10 mouse cellular contexts compared by ENCODE assay signal in genomic region chr10:75828500-75828931, GRCm38 (mm10). TPM values are rescaled to one million over a fixed set of nuclear protein-coding genes. Genes with fewer than 3 reads are reported as not detected.
A peak's percentile ranks its signal among the peaks of the same experiment; 100 is the strongest.
DNase-seq lines count a peak whose midpoint lies in the region; ATAC-seq lines count a peak whose summit lies in the region.
"Had no signal": no experiment of that assay in that cellular context is flagged by ENCODE, and none has a peak within 500 bp of the region (broad histone marks: within the 10 kb centered on the region; RNA-seq: fewer than 3 reads in every experiment).

No protein-coding gene starts in this region.

- no peaks in the 10 kb centered on the region for H3K36me3 ChIP-seq in forebrain, embryonic 16.5 days (ENCODE audit: control insufficient read depth, insufficient read depth)
- H3K36me3 ChIP-seq in forebrain, embryonic 13.5 days (ENCODE audit: poor library complexity, severe bottlenecking) = no peaks in the 10 kb centered on the region
- H3K36me3 ChIP-seq: embryonic facial prominence, embryonic 13.5 days had no signal

- peak; percentile 74 to 79 for DNase-seq in right cerebral cortex, postnatal 10 days (ENCODE audit: low spot score in 2 of 2)
- DNase-seq in right cerebral cortex, postnatal 25 days = no peak
- DNase-seq in gastrocnemius, postnatal 36 days = peak; percentile 84
- DNase-seq in layer of hippocampus, postnatal 10 days (ENCODE audit: low spot score in 2 of 2) = peak; percentile 46 to 64
- no peak for DNase-seq in retina, embryonic 14.5 days (ENCODE audit: low spot score)
- DNase-seq in urinary bladder, postnatal 10 days (ENCODE audit: low spot score) = no peak

- H3K4me3 ChIP-seq in forebrain, embryonic 16.5 days (replicated peaks; ENCODE audit: low read length) = no peak overlapping the region
- no peak overlapping the region for H3K4me3 ChIP-seq in forebrain, embryonic 13.5 days
- H3K4me3 ChIP-seq: embryonic facial prominence, embryonic 13.5 days had no signal

- H3K9ac ChIP-seq in forebrain, embryonic 16.5 days (replicated peaks; ENCODE audit: low read depth, low read length) = no peak overlapping the region
- no peak overlapping the region for H3K9ac ChIP-seq in forebrain, embryonic 13.5 days
- H3K9ac ChIP-seq: embryonic facial prominence, embryonic 13.5 days had no signal

- H3K27me3 ChIP-seq in forebrain, embryonic 16.5 days (replicated peaks; ENCODE audit: control insufficient read depth, insufficient read depth, low read length) = no peaks in the 10 kb centered on the region
- H3K27me3 ChIP-seq in forebrain, embryonic 13.5 days = peaks cover 14% of the 10 kb centered on the region

- peak; percentile 83 for ATAC-seq in forebrain, embryonic 16.5 days
- no peak; the same call in 1 of the 2 replicates for ATAC-seq in forebrain, embryonic 13.5 days

- intact Hi-C loops in gastrocnemius, postnatal 36 days (cut with DNase I) = no loop called here

- no peak overlapping the region for H3K27ac ChIP-seq in forebrain, embryonic 16.5 days (ENCODE audit: low read length)
- no peak overlapping the region for H3K27ac ChIP-seq in forebrain, embryonic 13.5 days
- H3K27ac ChIP-seq: embryonic facial prominence, embryonic 13.5 days had no signal

- no peak overlapping the region for H3K4me2 ChIP-seq in forebrain, embryonic 16.5 days (ENCODE audit: low read length)
- no peak overlapping the region for H3K4me2 ChIP-seq in forebrain, embryonic 13.5 days
- H3K4me2 ChIP-seq: embryonic facial prominence, embryonic 13.5 days had no signal

- H3K9me3 ChIP-seq in forebrain, embryonic 16.5 days (ENCODE audit: control insufficient read depth, low read length) = no peaks in the 10 kb centered on the region
- no peaks in the 10 kb centered on the region for H3K9me3 ChIP-seq in forebrain, embryonic 13.5 days (replicated peaks)
- H3K9me3 ChIP-seq: embryonic facial prominence, embryonic 13.5 days had no signal

- H3K4me1 ChIP-seq in forebrain, embryonic 16.5 days (replicated peaks; ENCODE audit: control insufficient read depth, insufficient read depth, low read length) = peaks cover 9% of the 10 kb centered on the region
- 0 out of 2 replicates have a peak, but pooled peaks cover 6% of the 10 kb centered on the region for H3K4me1 ChIP-seq in forebrain, embryonic 13.5 days

RNA-seq across cellular contexts. Expression of gene Gstt4, which starts 6.2 kb away (rescaled TPM):
- polyA plus RNA-seq in forebrain, embryonic 16.5 days (2015; fragmentation: Nextera tagmentation; extraction: Ambion mirVana) = not detected in 2 replicates
- not detected in 2 replicates for polyA plus RNA-seq in forebrain, embryonic 13.5 days (2015; fragmentation: Nextera tagmentation; extraction: Ambion mirVana)
- total RNA-seq in gastrocnemius, postnatal 36 days (2021) = not detected
- not detected for total RNA-seq in layer of hippocampus, postnatal 10 days (2021)
- polyA plus RNA-seq: embryonic facial prominence, embryonic 13.5 days; limb, embryonic 14.5 days had no signal

RNA-seq across cellular contexts. Expression of gene Gstt2, which starts 8.7 kb away (rescaled TPM):
- polyA plus RNA-seq in forebrain, embryonic 16.5 days (2015; fragmentation: Nextera tagmentation; extraction: Ambion mirVana) = 4.0 and 4.2 TPM in 2 replicates
- 4.0 and 4.4 TPM in 2 replicates for polyA plus RNA-seq in forebrain, embryonic 13.5 days (2015; fragmentation: Nextera tagmentation; extraction: Ambion mirVana)
- 1 to 10 TPM; 3.6 to 4.7 TPM for total RNA-seq in gastrocnemius, postnatal 36 days (2021)
- 1 to 10 TPM; 5.0 to 6.1 TPM for total RNA-seq in layer of hippocampus, postnatal 10 days (2021)

RNA-seq across cellular contexts. Expression of gene Gstt1, which starts 30.1 kb away (rescaled TPM):
- 10.5 and 15.2 TPM in 2 replicates for polyA plus RNA-seq in forebrain, embryonic 16.5 days (2015; fragmentation: Nextera tagmentation; extraction: Ambion mirVana)
- 6.4 and 6.5 TPM in 2 replicates for polyA plus RNA-seq in forebrain, embryonic 13.5 days (2015; fragmentation: Nextera tagmentation; extraction: Ambion mirVana)
- 1 to 10 TPM; 4.4 to 5.6 TPM for total RNA-seq in gastrocnemius, postnatal 36 days (2021)
- total RNA-seq in layer of hippocampus, postnatal 10 days (2021) = 1 to 10 TPM; 2.8 to 5.2 TPM

RNA-seq across cellular contexts. Expression of gene Mif, which starts 31.5 kb away (rescaled TPM):
- polyA plus RNA-seq in forebrain, embryonic 16.5 days (2015; fragmentation: Nextera tagmentation; extraction: Ambion mirVana) = 1,679 and 1,753 TPM in 2 replicates
- polyA plus RNA-seq in forebrain, embryonic 13.5 days (2015; fragmentation: Nextera tagmentation; extraction: Ambion mirVana) = 1,962 and 1,979 TPM in 2 replicates
- total RNA-seq in gastrocnemius, postnatal 36 days (2021) = 100 to 1,000 TPM; 135 to 144 TPM
- 100 to 1,000 TPM; 674 to 738 TPM for total RNA-seq in layer of hippocampus, postnatal 10 days (2021)

RNA-seq across cellular contexts. Expression of gene Gstt3, which starts 47.3 kb away (rescaled TPM):
- 0.77 and 1.2 TPM in 2 replicates for polyA plus RNA-seq in forebrain, embryonic 16.5 days (2015; fragmentation: Nextera tagmentation; extraction: Ambion mirVana)
- polyA plus RNA-seq in forebrain, embryonic 13.5 days (2015; fragmentation: Nextera tagmentation; extraction: Ambion mirVana) = 0.45 and 0.52 TPM in 2 replicates
- total RNA-seq in gastrocnemius, postnatal 36 days (2021) = 1 to 10 TPM; 3.3 to 3.5 TPM
- under 1 TPM; 0.96 to 0.98 TPM for total RNA-seq in layer of hippocampus, postnatal 10 days (2021)

Comparison
In these comparisons a context has a peak if more than half of its experiments do, and no peak if none do; other contexts are left out.
1. DNase-seq: peak in right cerebral cortex, postnatal 10 days (2 of 2), gastrocnemius, postnatal 36 days (2 of 2) and layer of hippocampus, postnatal 10 days (2 of 2); none in right cerebral cortex, postnatal 25 days (single experiment), retina, embryonic 14.5 days (single experiment) and urinary bladder, postnatal 10 days (single experiment).